Mouse (Mus musculus): ENCODE results near the gene Stambp. TPM values are rescaled to one million over a fixed set of nuclear protein-coding genes. Genes with fewer than 3 reads are reported as not detected.
"Not testable (repeated sequence)": the region's sequence is repeated elsewhere in the genome, so short reads cannot be mapped to it uniquely, and the experiment has no call there.

Gene Stambp
- total and polyA plus RNA-seq, 3 experiments, result 4.1 to 11.4 (median 4.6) TPM

- in situ Hi-C loops (cut with MboI; ENCODE audit: low pct_ligation_motif_present, low pct_unique_long_range_greater_than_20kb, low sequenced_read_pairs); DNase-seq (ENCODE audit: extremely low read depth); H3K9ac ChIP-seq (ENCODE audit: insufficient read depth, low read depth); H3K4me1 ChIP-seq (ENCODE audit: control insufficient read depth in 1 of 2, insufficient read depth in 2 of 2); H3K27ac ChIP-seq (ENCODE audit: insufficient read depth, low read depth); H3K9me3 ChIP-seq (replicated peaks; ENCODE audit: low read length); H3K4me2 ChIP-seq (ENCODE audit: insufficient read depth, low read depth, poor library complexity, severe bottlenecking); H3K4me3 ChIP-seq (replicated peaks in 1 of 3; ENCODE audit: low read depth in 2 of 3, low read length in 2 of 3, poor library complexity in 1 of 3); H3K79me2 ChIP-seq (replicated peaks; ENCODE audit: control insufficient read depth, extremely low read depth, insufficient read depth, poor library complexity, severe bottlenecking); H3K36me3 ChIP-seq (replicated peaks in 1 of 2; ENCODE audit: control insufficient read depth in 1 of 2, insufficient read depth in 1 of 2, low read length in 1 of 2); dilution Hi-C loops (cut with MboI; ENCODE audit: extremely low pct_ligation_motif_present, extremely low pct_unique_long_range_greater_than_20kb, low sequenced_read_pairs): not testable (repeated sequence)
- H3K27me3 ChIP-seq (replicated peaks), result peaks cover 45% of the 10 kb centered on the region
Observed at GRCm38 (mm10) chr6:83585328-83585727, 12.8 kb upstream of the Stambp start.

DNA sequence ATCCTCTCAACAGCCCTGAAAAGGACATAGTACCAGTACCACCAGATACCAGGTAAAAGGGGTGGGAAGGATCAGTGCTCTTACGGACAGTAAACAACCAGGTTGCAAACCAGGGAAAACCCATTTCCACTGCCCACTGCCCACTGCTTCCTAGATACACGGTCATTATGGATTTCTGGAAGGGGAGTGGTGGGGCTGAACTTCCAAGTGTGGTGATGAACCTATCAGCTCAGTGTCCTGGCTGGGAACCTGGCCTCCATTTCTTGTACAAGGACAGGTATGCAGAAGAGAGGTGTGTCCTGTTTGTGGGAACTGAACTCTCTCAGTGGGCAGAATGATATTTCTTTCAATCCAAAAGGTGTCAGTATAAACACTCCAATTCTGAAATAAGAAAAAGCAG lies 11.1 kb upstream of the Stambp start:
- TF ChIP-seq JUN (IDR thresholded peaks at IDR 0.05; ENCODE audit: insufficient read depth, low read depth, low read length), result no peak
- dilution Hi-C loops (cut with MboI; ENCODE audit: extremely low pct_ligation_motif_present, extremely low pct_unique_long_range_greater_than_20kb, low sequenced_read_pairs), result no loop called here
- in situ Hi-C loops (cut with MboI; ENCODE audit: low pct_ligation_motif_present, low pct_unique_long_range_greater_than_20kb, low sequenced_read_pairs), result loop anchor here (5.0 kb wide), 1 partner anchor 94 kb away; the partner anchor contains the start of gene Cd207

DNA sequence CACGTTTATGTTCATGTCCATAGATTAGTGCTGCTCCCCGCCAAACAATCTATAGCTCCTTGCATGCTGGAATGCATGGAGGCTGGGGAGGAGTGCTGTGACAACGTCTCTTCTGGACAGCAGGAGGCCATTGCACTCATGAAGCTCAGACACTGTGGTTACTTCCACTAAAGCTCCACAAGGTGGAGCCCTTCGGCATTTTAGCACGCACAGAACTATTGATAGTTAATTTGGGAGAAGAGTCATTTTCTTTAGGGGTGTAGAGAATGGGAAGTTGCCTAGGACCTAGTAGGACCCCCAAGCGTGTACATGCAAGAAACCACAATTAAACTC lies 10.4 kb upstream of the Stambp start:
- Histone ChIP-seq H3K9me3 (replicated peaks; ENCODE audit: low read length) (no peaks in the 10 kb centered on the region), H3K9ac (ENCODE audit: insufficient read depth, low read depth) (no peak overlapping the region), H3K27me3 (replicated peaks) (peaks cover 45% of the 10 kb centered on the region), H3K4me3 (replicated peaks in 1 of 3; ENCODE audit: low read depth in 2 of 3, low read length in 2 of 3, poor library complexity in 1 of 3) (no peak overlapping the region), H3K27ac (ENCODE audit: insufficient read depth, low read depth) (no peak overlapping the region), H3K4me1 (ENCODE audit: control insufficient read depth in 1 of 2, insufficient read depth in 2 of 2) (peaks cover 5 to 7% of the 10 kb centered on the region in 2 experiments; a peak in 2 of 4 replicates), H3K4me2 (ENCODE audit: insufficient read depth, low read depth, poor library complexity, severe bottlenecking) (no peak overlapping the region), H3K36me3 (replicated peaks in 1 of 2; ENCODE audit: control insufficient read depth in 1 of 2, insufficient read depth in 1 of 2, low read length in 1 of 2) (no peaks in the 10 kb centered on the region), H3K79me2 (replicated peaks; ENCODE audit: control insufficient read depth, extremely low read depth, insufficient read depth, poor library complexity, severe bottlenecking) (no peaks in the 10 kb centered on the region)
- peak; percentile 70 for DNase-seq (ENCODE audit: extremely low read depth)
- TF ChIP-seq SMC3 (IDR thresholded peaks at IDR 0.05; ENCODE audit: low read depth, low read length) (peak; percentile 90), CTCF (conservative IDR thresholded peaks at IDR 0.05 in 1 of 2, IDR thresholded peaks at IDR 0.05 in 1 of 2; ENCODE audit: low read depth in 2 of 2, low read length in 2 of 2) (peak; percentile 37 to 96; a peak in 3 of 4 replicates), ZNF384 (IDR thresholded peaks at IDR 0.05; ENCODE audit: low read depth, low read length) (peak; percentile 10; the same call in 1 of the 2 replicates), POLR2A (IDR thresholded peaks at IDR 0.05; ENCODE audit: low read depth, low read length) (no peak), RAD21 (IDR thresholded peaks at IDR 0.05; ENCODE audit: low read depth, low read length) (peak; percentile 63), UBTF (IDR thresholded peaks at IDR 0.05; ENCODE audit: low read depth, low read length) (no peak), GABPA (IDR thresholded peaks at IDR 0.05; ENCODE audit: insufficient replicate concordance, low read depth, low read length) (no peak)
- in situ Hi-C loops (cut with MboI; ENCODE audit: low pct_ligation_motif_present, low pct_unique_long_range_greater_than_20kb, low sequenced_read_pairs), result loop anchor here (5.0 kb wide), 1 partner anchor 94 kb away; the partner anchor contains the start of gene Cd207
- dilution Hi-C loops (cut with MboI; ENCODE audit: extremely low pct_ligation_motif_present, extremely low pct_unique_long_range_greater_than_20kb, low sequenced_read_pairs), result no loop called here

More for the DNA sequence above, 11.1 kb upstream of the Stambp start:
- no peak overlapping the region for H3K4me3 ChIP-seq (replicated peaks in 1 of 3; ENCODE audit: low read depth in 2 of 3, low read length in 2 of 3, poor library complexity in 1 of 3)
- no peaks in the 10 kb centered on the region for H3K9me3 ChIP-seq (replicated peaks; ENCODE audit: low read length)
- H3K27me3 ChIP-seq (replicated peaks), result peaks cover 42% of the 10 kb centered on the region
- DNase-seq (ENCODE audit: extremely low read depth), result no peak
- H3K27ac ChIP-seq (ENCODE audit: insufficient read depth, low read depth), result no peak overlapping the region
- H3K36me3 ChIP-seq (replicated peaks in 1 of 2; ENCODE audit: control insufficient read depth in 1 of 2, insufficient read depth in 1 of 2, low read length in 1 of 2), result no peaks in the 10 kb centered on the region
- no peaks in the 10 kb centered on the region for H3K79me2 ChIP-seq (replicated peaks; ENCODE audit: control insufficient read depth, extremely low read depth, insufficient read depth, poor library complexity, severe bottlenecking)
- peaks cover 5 to 7% of the 10 kb centered on the region in 2 experiments; a peak in 2 of 4 replicates for H3K4me1 ChIP-seq (ENCODE audit: control insufficient read depth in 1 of 2, insufficient read depth in 2 of 2)
- no peak overlapping the region for H3K9ac ChIP-seq (ENCODE audit: insufficient read depth, low read depth)
- no peak overlapping the region for H3K4me2 ChIP-seq (ENCODE audit: insufficient read depth, low read depth, poor library complexity, severe bottlenecking)

Measured in CH12.LX (cell line).